Comparison of ENCODE assay signal across 15 mouse cellular contexts in genomic region chr10:27533217-27533616, GRCm38 (mm10).
"Had no signal": no experiment of that assay in that cellular context is flagged by ENCODE, and none has a peak within 500 bp of the region (broad histone marks: within the 10 kb centered on the region; RNA-seq: fewer than 3 reads in every experiment).

No protein-coding gene starts in this region.

- H3K4me3 ChIP-seq: layer of hippocampus, adult 2 months; limb, embryonic 12.5 days; liver, embryonic 13.5 days; lung, embryonic 15.5 days; megakaryocyte, embryonic 14.5 days; midbrain, embryonic 12.5 days had no signal

- H3K27ac ChIP-seq: layer of hippocampus, adult 2 months; limb, embryonic 12.5 days; liver, embryonic 13.5 days; lung, embryonic 15.5 days; macrophage; midbrain, embryonic 12.5 days had no signal

- H3K4me1 ChIP-seq: limb, embryonic 12.5 days; liver, embryonic 13.5 days; lung, embryonic 15.5 days; megakaryocyte, embryonic 14.5 days; midbrain, embryonic 12.5 days had no signal

- ATAC-seq: liver, postnatal 0 days had no signal

- H3K9ac ChIP-seq: limb, embryonic 12.5 days; liver, embryonic 13.5 days; liver, postnatal 0 days; lung, embryonic 15.5 days; midbrain, embryonic 12.5 days had no signal

- H3K4me2 ChIP-seq: limb, embryonic 12.5 days; liver, embryonic 13.5 days; lung, embryonic 15.5 days; midbrain, embryonic 12.5 days had no signal

- DNase-seq: kidney, postnatal 4 days; liver; liver, embryonic 13.5 days; liver, postnatal 0 days; lung, postnatal 14 days; right cerebral cortex, postnatal 25 days; spleen, adult 18-20 months; thymus, adult 18-20 months; thymus, postnatal 14 days had no signal

- H3K36me3 ChIP-seq: limb, embryonic 12.5 days; liver, embryonic 13.5 days; lung, embryonic 15.5 days; midbrain, embryonic 12.5 days had no signal

- H3K9me3 ChIP-seq: limb, embryonic 12.5 days; liver, embryonic 13.5 days; lung, embryonic 15.5 days; megakaryocyte, embryonic 14.5 days; midbrain, embryonic 12.5 days had no signal

- H3K27me3 ChIP-seq: limb, embryonic 12.5 days; liver, embryonic 13.5 days; lung, embryonic 15.5 days; megakaryocyte, embryonic 14.5 days; midbrain, embryonic 12.5 days had no signal
